Mouse (Mus musculus): ENCODE measurements around the gene Abhd14b. TPM values are rescaled to one million over a fixed set of nuclear protein-coding genes. Genes with fewer than 3 reads are reported as not detected.

Abhd14b gene
- polyA plus RNA-seq, 1 experiment from 2014 or later: 4.2 TPM

DNA sequence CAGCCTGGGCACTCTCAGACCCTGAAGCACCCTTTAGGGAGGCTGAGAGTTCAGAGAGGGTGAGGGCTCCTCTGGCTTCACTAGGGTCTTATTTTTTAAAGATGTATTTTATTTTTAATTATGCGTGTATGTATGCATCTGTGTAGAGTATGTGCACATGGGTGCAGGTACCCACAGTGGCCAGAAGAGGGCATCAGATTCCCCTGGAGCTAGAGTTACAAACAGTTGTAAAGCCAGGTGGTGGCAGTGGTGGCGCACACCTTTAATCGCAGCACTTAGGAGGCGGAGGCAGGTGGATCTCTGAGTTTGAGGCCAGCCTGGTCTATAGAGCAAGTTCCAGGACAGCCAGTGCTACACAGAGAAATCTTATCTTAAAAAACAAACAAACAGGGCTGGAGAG is 38.2 kb upstream of the Abhd14b start:
- Histone ChIP-seq H3K36me3 (ENCODE audit: control insufficient read depth, insufficient read depth, low read length) (no peaks in the 10 kb centered on the region), H3K4me2 (replicated peaks; ENCODE audit: low read depth, low read length) (no peak overlapping the region), H3K27ac (ENCODE audit: low read depth, low read length) (no peak overlapping the region), H3K9me3 (ENCODE audit: control insufficient read depth, low read length) (no peaks in the 10 kb centered on the region), H3K4me3 (ENCODE audit: low read depth, low read length) (no peak overlapping the region), H3K9ac (ENCODE audit: low read depth, low read length) (no peak overlapping the region), H3K4me1 (replicated peaks; ENCODE audit: control insufficient read depth, insufficient read depth, low read length) (no peaks in the 10 kb centered on the region), H3K27me3 (ENCODE audit: control insufficient read depth, insufficient read depth, low read length) (no peaks in the 10 kb centered on the region)
- DNase-seq (ENCODE audit: low spot score) (no peak), ATAC-seq (ENCODE audit: low FRiP score) (no peak)
- 93% methylated on average over 4 of the region's 4 CpGs for WGBS

- H3K4me1 ChIP-seq (replicated peaks; ENCODE audit: control insufficient read depth, insufficient read depth, low read length): no peaks in the 10 kb centered on the region
- no peak for DNase-seq (ENCODE audit: low spot score)
- H3K9me3 ChIP-seq (ENCODE audit: control insufficient read depth, low read length): no peaks in the 10 kb centered on the region
- H3K27ac ChIP-seq (ENCODE audit: low read depth, low read length): no peak overlapping the region
- 82% methylated on average over 2 of the region's 2 CpGs for WGBS
- ATAC-seq (ENCODE audit: low FRiP score): no peak
- no peak overlapping the region for H3K9ac ChIP-seq (ENCODE audit: low read depth, low read length)
- H3K36me3 ChIP-seq (ENCODE audit: control insufficient read depth, insufficient read depth, low read length): no peaks in the 10 kb centered on the region
- no peak overlapping the region for H3K4me3 ChIP-seq (ENCODE audit: low read depth, low read length)
- no peaks in the 10 kb centered on the region for H3K27me3 ChIP-seq (ENCODE audit: control insufficient read depth, insufficient read depth, low read length)
- no peak overlapping the region for H3K4me2 ChIP-seq (replicated peaks; ENCODE audit: low read depth, low read length)
Observed at GRCm38 (mm10) chr9:106410086-106410650, 37.1 kb upstream of the Abhd14b start.

GRCm38 (mm10) chr9:106411091-106411594 is 36.1 kb upstream of the Abhd14b start:
- H3K4me3 ChIP-seq (ENCODE audit: low read depth, low read length): no peak overlapping the region
- H3K27ac ChIP-seq (ENCODE audit: low read depth, low read length): no peak overlapping the region
- no peak overlapping the region for H3K4me2 ChIP-seq (replicated peaks; ENCODE audit: low read depth, low read length)
- 82% methylated on average over 9 of the region's 9 CpGs for WGBS
- DNase-seq (ENCODE audit: low spot score) (no peak), ATAC-seq (ENCODE audit: low FRiP score) (no peak)
- H3K9me3 ChIP-seq (ENCODE audit: control insufficient read depth, low read length): no peaks in the 10 kb centered on the region
- no peaks in the 10 kb centered on the region for H3K27me3 ChIP-seq (ENCODE audit: control insufficient read depth, insufficient read depth, low read length)
- H3K36me3 ChIP-seq (ENCODE audit: control insufficient read depth, insufficient read depth, low read length): no peaks in the 10 kb centered on the region
- no peaks in the 10 kb centered on the region for H3K4me1 ChIP-seq (replicated peaks; ENCODE audit: control insufficient read depth, insufficient read depth, low read length)
- no peak overlapping the region for H3K9ac ChIP-seq (ENCODE audit: low read depth, low read length)

GRCm38 (mm10) chr9:106411729-106412128 is 35.5 kb upstream of the Abhd14b start:
- 79% methylated on average over 6 of the region's 6 CpGs for WGBS
- H3K27ac ChIP-seq (ENCODE audit: low read depth, low read length): no peak overlapping the region

GRCm38 (mm10) chr9:106412210-106412609 is 35.0 kb upstream of the Abhd14b start:
- Histone ChIP-seq H3K27me3 (ENCODE audit: control insufficient read depth, insufficient read depth, low read length) (no peaks in the 10 kb centered on the region), H3K9me3 (ENCODE audit: control insufficient read depth, low read length) (no peaks in the 10 kb centered on the region), H3K9ac (ENCODE audit: low read depth, low read length) (no peak overlapping the region), H3K4me1 (replicated peaks; ENCODE audit: control insufficient read depth, insufficient read depth, low read length) (no peaks in the 10 kb centered on the region), H3K4me3 (ENCODE audit: low read depth, low read length) (no peak overlapping the region), H3K27ac (ENCODE audit: low read depth, low read length) (no peak overlapping the region), H3K4me2 (replicated peaks; ENCODE audit: low read depth, low read length) (no peak overlapping the region), H3K36me3 (ENCODE audit: control insufficient read depth, insufficient read depth, low read length) (no peaks in the 10 kb centered on the region)
- DNase-seq (ENCODE audit: low spot score) (no peak), ATAC-seq (ENCODE audit: low FRiP score) (no peak)
- WGBS: 77% methylated on average over 3 of the region's 3 CpGs

More at GRCm38 (mm10) chr9:106411729-106412128, 35.5 kb upstream of the Abhd14b start:
- H3K4me3 ChIP-seq (ENCODE audit: low read depth, low read length): no peak overlapping the region
- H3K27me3 ChIP-seq (ENCODE audit: control insufficient read depth, insufficient read depth, low read length): no peaks in the 10 kb centered on the region
- ATAC-seq (ENCODE audit: low FRiP score): no peak
- H3K4me1 ChIP-seq (replicated peaks; ENCODE audit: control insufficient read depth, insufficient read depth, low read length): no peaks in the 10 kb centered on the region
- no peaks in the 10 kb centered on the region for H3K9me3 ChIP-seq (ENCODE audit: control insufficient read depth, low read length)
- H3K9ac ChIP-seq (ENCODE audit: low read depth, low read length): no peak overlapping the region
- DNase-seq (ENCODE audit: low spot score): no peak
- no peak overlapping the region for H3K4me2 ChIP-seq (replicated peaks; ENCODE audit: low read depth, low read length)
- no peaks in the 10 kb centered on the region for H3K36me3 ChIP-seq (ENCODE audit: control insufficient read depth, insufficient read depth, low read length)

GRCm38 (mm10) chr9:106413606-106414005 is 33.7 kb upstream of the Abhd14b start:
- H3K4me1 ChIP-seq (replicated peaks; ENCODE audit: control insufficient read depth, insufficient read depth, low read length): peaks cover 4% of the 10 kb centered on the region
- H3K36me3 ChIP-seq (ENCODE audit: control insufficient read depth, insufficient read depth, low read length): no peaks in the 10 kb centered on the region
- ATAC-seq (ENCODE audit: low FRiP score) (no peak), DNase-seq (ENCODE audit: low spot score) (no peak)
- H3K4me2 ChIP-seq (replicated peaks; ENCODE audit: low read depth, low read length): no peak overlapping the region
- H3K27ac ChIP-seq (ENCODE audit: low read depth, low read length): no peak overlapping the region
- no peaks in the 10 kb centered on the region for H3K9me3 ChIP-seq (ENCODE audit: control insufficient read depth, low read length)
- WGBS: 89% methylated on average over 5 of the region's 5 CpGs
- no peak overlapping the region for H3K4me3 ChIP-seq (ENCODE audit: low read depth, low read length)
- no peaks in the 10 kb centered on the region for H3K27me3 ChIP-seq (ENCODE audit: control insufficient read depth, insufficient read depth, low read length)
- H3K9ac ChIP-seq (ENCODE audit: low read depth, low read length): no peak overlapping the region

DNA sequence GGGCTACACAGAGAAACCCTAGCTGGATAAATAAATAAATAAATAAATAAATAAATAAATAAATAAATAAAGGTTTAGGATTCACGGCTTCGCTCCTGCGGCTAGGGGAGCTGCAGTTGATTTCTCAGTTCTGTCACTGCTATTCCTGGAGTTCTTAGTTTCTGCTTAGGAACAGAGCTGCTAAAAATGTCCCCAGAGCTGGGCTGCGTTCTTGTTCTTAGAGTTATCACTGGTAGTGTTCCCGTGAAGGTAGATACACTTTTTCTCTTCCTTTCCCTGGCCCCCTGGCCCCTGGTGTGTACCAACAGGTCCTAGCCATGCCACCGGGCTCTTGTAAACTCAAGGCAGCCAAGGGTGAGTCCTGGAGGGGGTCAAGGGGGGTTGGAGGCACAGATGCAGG is 30.4 kb upstream of the Abhd14b start:
- ATAC-seq (ENCODE audit: low FRiP score) (no peak), DNase-seq (ENCODE audit: low spot score) (no peak)
- Histone ChIP-seq H3K4me2 (replicated peaks; ENCODE audit: low read depth, low read length) (no peak overlapping the region), H3K4me3 (ENCODE audit: low read depth, low read length) (no peak overlapping the region), H3K27ac (ENCODE audit: low read depth, low read length) (no peak overlapping the region), H3K4me1 (replicated peaks; ENCODE audit: control insufficient read depth, insufficient read depth, low read length) (peaks cover 17% of the 10 kb centered on the region), H3K27me3 (ENCODE audit: control insufficient read depth, insufficient read depth, low read length) (no peaks in the 10 kb centered on the region), H3K9me3 (ENCODE audit: control insufficient read depth, low read length) (no peaks in the 10 kb centered on the region), H3K36me3 (ENCODE audit: control insufficient read depth, insufficient read depth, low read length) (no peaks in the 10 kb centered on the region), H3K9ac (ENCODE audit: low read depth, low read length) (no peak overlapping the region)
- WGBS: 91% methylated on average over 6 of the region's 6 CpGs

DNA sequence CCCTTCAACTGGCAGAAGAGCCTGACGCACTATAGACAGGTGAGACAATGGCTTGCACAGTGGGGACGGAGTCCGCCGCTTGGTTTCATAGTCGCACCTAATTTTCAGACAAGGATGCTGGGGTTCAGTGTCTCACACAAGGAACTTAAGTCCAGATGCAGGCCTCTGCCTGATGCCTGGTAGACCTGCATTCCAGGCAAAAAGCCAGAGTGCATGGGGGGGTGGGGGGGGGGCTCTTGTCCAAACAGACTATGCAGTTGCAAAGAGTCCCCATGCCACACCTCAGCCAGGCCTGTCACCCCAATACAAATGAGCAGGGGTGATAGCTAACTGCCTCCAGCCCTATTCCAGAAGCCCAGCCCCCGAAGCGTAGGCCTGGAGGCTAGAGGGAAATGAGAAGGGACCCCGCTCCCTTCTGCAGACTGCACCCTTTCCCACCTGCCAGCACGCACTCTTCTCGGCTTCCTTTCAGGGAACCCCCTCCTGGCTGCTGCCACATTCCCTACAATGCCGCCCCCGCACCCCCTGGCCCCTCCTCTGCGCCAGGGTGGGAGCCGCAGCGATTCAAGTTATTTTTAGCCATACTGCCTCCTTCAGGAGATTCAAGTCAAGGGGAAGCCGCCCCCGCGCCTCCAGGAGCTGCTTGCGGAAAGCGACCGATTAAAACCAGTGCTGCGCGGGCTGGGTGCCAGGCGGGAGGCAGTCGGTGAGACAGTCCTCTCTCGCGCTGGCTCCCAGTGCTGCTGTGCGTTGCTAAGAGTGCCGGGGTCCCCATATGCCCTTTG is 29.2 kb upstream of the Abhd14b start:
- WGBS: 16% methylated on average over 29 of the region's 29 CpGs

More for the DNA sequence above, 29.2 kb upstream of the Abhd14b start:
- H3K4me3 ChIP-seq (ENCODE audit: low read depth, low read length): peak overlapping the region; percentile 25
- no peak for ATAC-seq (ENCODE audit: low FRiP score)
- DNase-seq (ENCODE audit: low spot score): peak; percentile 67
- H3K9me3 ChIP-seq (ENCODE audit: control insufficient read depth, low read length): no peaks in the 10 kb centered on the region
- no peaks in the 10 kb centered on the region for H3K36me3 ChIP-seq (ENCODE audit: control insufficient read depth, insufficient read depth, low read length)
- H3K27ac ChIP-seq (ENCODE audit: low read depth, low read length): no peak overlapping the region
- peak overlapping the region; percentile 50 for H3K4me2 ChIP-seq (replicated peaks; ENCODE audit: low read depth, low read length)
- no peaks in the 10 kb centered on the region for H3K27me3 ChIP-seq (ENCODE audit: control insufficient read depth, insufficient read depth, low read length)
- peak overlapping the region; percentile 60 for H3K9ac ChIP-seq (ENCODE audit: low read depth, low read length)
- H3K4me1 ChIP-seq (replicated peaks; ENCODE audit: control insufficient read depth, insufficient read depth, low read length): peaks cover 17% of the 10 kb centered on the region

Measured in hindbrain, embryonic 11.5 days (tissue).